Mouse (Mus musculus) c-Kit-positive CD71-negative TER-119-negative erythroid progenitor cells, embryonic 14.5 days (primary cell): ENCODE data around the gene Trp53bp2.

ENCODE experiments used
- DNase-seq: peaks from one replicate; pipeline ENCODE4 v3.0.0-alpha.2; 2013; ENCODE audit warnings: low read depth

Trp53bp2 gene

GRCm38 (mm10) chr1:182408684-182409327, at the start of gene Trp53bp2:
Gene Trp53bp2, plus strand, starts transcription at chr1:182409172.
- peak; percentile 97 for DNase-seq

GRCm38 (mm10) chr1:182362703-182363102, 46.3 kb upstream of the Trp53bp2 start:
- DNase-seq = no peak

- no peak for DNase-seq
Measured at GRCm38 (mm10) chr1:182363683-182364404, 45.1 kb upstream of the Trp53bp2 start.

GRCm38 (mm10) chr1:182368309-182368708, 40.7 kb upstream of the Trp53bp2 start:
- no peak for DNase-seq

- DNase-seq = no peak
Measured at GRCm38 (mm10) chr1:182368782-182369181, 40.2 kb upstream of the Trp53bp2 start.

GRCm38 (mm10) chr1:182369435-182369834, 39.5 kb upstream of the Trp53bp2 start:
- no peak for DNase-seq

GRCm38 (mm10) chr1:182371891-182372290, 37.1 kb upstream of the Trp53bp2 start:
- no peak for DNase-seq

- DNase-seq = peak; percentile 64
Measured at GRCm38 (mm10) chr1:182376221-182376620, 32.8 kb upstream of the Trp53bp2 start.

GRCm38 (mm10) chr1:182376826-182377225, 32.1 kb upstream of the Trp53bp2 start:
- DNase-seq = no peak

- DNase-seq = no peak
Measured at GRCm38 (mm10) chr1:182377519-182377918, 31.5 kb upstream of the Trp53bp2 start.

- no peak for DNase-seq
Measured at GRCm38 (mm10) chr1:182378205-182378835, 30.7 kb upstream of the Trp53bp2 start.

- no peak for DNase-seq
Measured at GRCm38 (mm10) chr1:182378876-182379275, 30.1 kb upstream of the Trp53bp2 start.

- no peak for DNase-seq
Measured at GRCm38 (mm10) chr1:182380683-182381082, 28.3 kb upstream of the Trp53bp2 start.

- DNase-seq = no peak
Measured at GRCm38 (mm10) chr1:182381327-182381726, 27.6 kb upstream of the Trp53bp2 start.

GRCm38 (mm10) chr1:182383096-182383495, 25.9 kb upstream of the Trp53bp2 start:
- DNase-seq = no peak

- DNase-seq = no peak
Measured at GRCm38 (mm10) chr1:182386449-182386848, 22.5 kb upstream of the Trp53bp2 start.

- DNase-seq = no peak
Measured at GRCm38 (mm10) chr1:182388729-182389128, 20.2 kb upstream of the Trp53bp2 start.

- DNase-seq = no peak
Measured at GRCm38 (mm10) chr1:182398171-182398570, 10.8 kb upstream of the Trp53bp2 start.

- DNase-seq = no peak
Measured at GRCm38 (mm10) chr1:182398780-182399179, 10.2 kb upstream of the Trp53bp2 start.

- no peak for DNase-seq
Measured at GRCm38 (mm10) chr1:182399205-182399604, 9.8 kb upstream of the Trp53bp2 start.

GRCm38 (mm10) chr1:182399908-182400307, 9.1 kb upstream of the Trp53bp2 start:
- DNase-seq = no peak

- DNase-seq = no peak
Measured at GRCm38 (mm10) chr1:182403076-182403475, 5.9 kb upstream of the Trp53bp2 start.

- no peak for DNase-seq
Measured at GRCm38 (mm10) chr1:182406621-182407020, 2.4 kb upstream of the Trp53bp2 start.
